Mouse (Mus musculus) heart, adult 8-10 months (tissue): ENCODE results near the gene Decr2. TPM values are rescaled to one million over a fixed set of nuclear protein-coding genes. Genes with fewer than 3 reads are reported as not detected.

Source experiments
- DNase-seq: peaks from one replicate; pipeline ENCODE4 v3.0.0; 2022; ENCODE audit warnings: low spot score
- total RNA-seq, 4 experiments: library from RNA; stranded (reverse); gene quantifications; 2 replicates each; pipeline ENCODE4 v1.2.4; 2022

Gene Decr2
- total RNA-seq, 4 experiments from 2014 or later: 10.2 to 11.2 (median 11.0) TPM

- DNase-seq: no peak
Observed at GRCm38 (mm10) chr17:26057787-26058567, 32.2 kb downstream of the Decr2 start.

GRCm38 (mm10) chr17:26057278-26057677, 32.9 kb downstream of the Decr2 start:
- DNase-seq: no peak

GRCm38 (mm10) chr17:26055164-26055563, 35.0 kb downstream of the Decr2 start:
- DNase-seq: no peak

- DNase-seq: no peak
Observed at GRCm38 (mm10) chr17:26054133-26054845, 35.8 kb downstream of the Decr2 start.

- DNase-seq: no peak
Observed at GRCm38 (mm10) chr17:26052706-26053105, 37.4 kb downstream of the Decr2 start.

GRCm38 (mm10) chr17:26052074-26052473, 38.1 kb downstream of the Decr2 start:
- no peak for DNase-seq

GRCm38 (mm10) chr17:26048118-26048517, 42.0 kb downstream of the Decr2 start:
- no peak for DNase-seq

- no peak for DNase-seq
Observed at GRCm38 (mm10) chr17:26046253-26046997, 43.7 kb downstream of the Decr2 start.

- DNase-seq: no peak
Observed at GRCm38 (mm10) chr17:26045285-26045684, 44.9 kb downstream of the Decr2 start.

- peak; percentile 52 for DNase-seq
Observed at GRCm38 (mm10) chr17:26043249-26043636, 46.9 kb downstream of the Decr2 start.

GRCm38 (mm10) chr17:26042599-26043248, 47.4 kb downstream of the Decr2 start:
- peak; percentile 15 for DNase-seq

- peak; percentile 45 for DNase-seq
Observed at GRCm38 (mm10) chr17:26041111-26041802, 48.9 kb downstream of the Decr2 start.

- peak; percentile 38 for DNase-seq
Observed at GRCm38 (mm10) chr17:26040711-26041110, 49.4 kb downstream of the Decr2 start.

GRCm38 (mm10) chr17:26032037-26032436, 58.1 kb downstream of the Decr2 start:
- DNase-seq: no peak

GRCm38 (mm10) chr17:26031583-26031982, 58.6 kb downstream of the Decr2 start:
- DNase-seq: no peak

Other genes with a start within 250 kb of the Decr2 start
- gene Gm20683, start 248.6 kb downstream of the Decr2 start, total RNA-seq: 1 to 10 TPM; 2.2 to 4.4 (median 3.8) TPM
- gene Rhot2, start 245.5 kb downstream of the Decr2 start, total RNA-seq: 100 to 1,000 TPM; 128 to 153 (median 135) TPM
- 1 to 10 TPM; 1.4 to 2.1 (median 1.6) TPM for gene Wdr90, start 228.8 kb downstream of the Decr2 start, total RNA-seq
- gene Mcrip2, start 221.6 kb downstream of the Decr2 start, total RNA-seq: 100 to 1,000 TPM; 211 to 282 (median 267) TPM
- gene Mettl26, start 215.3 kb downstream of the Decr2 start, total RNA-seq: 10 to 100 TPM; 13.6 to 16.8 (median 14.5) TPM
- gene Wfikkn1, start 209.5 kb downstream of the Decr2 start, total RNA-seq: under 1 TPM; 0.44 to 0.57 (median 0.51) TPM
- gene Rab40c, start 170.6 kb downstream of the Decr2 start, total RNA-seq: 10 to 100 TPM; 17.3 to 20.1 (median 17.7) TPM
- 10 to 100 TPM; 37.3 to 48.3 (median 47.8) TPM for gene Pigq, start 145.4 kb downstream of the Decr2 start, total RNA-seq
- under 1 TPM in 1 of 4 experiments, not detected in 3; 0.41 TPM for gene Nhlrc4, start 145.4 kb downstream of the Decr2 start, total RNA-seq
- gene A930017K11Rik, start 137.8 kb downstream of the Decr2 start, total RNA-seq: under 1 TPM; 0.24 to 0.85 (median 0.36) TPM
- 1 to 10 TPM; 5.4 to 8.1 (median 6.8) TPM for gene Capn15, start 104.5 kb downstream of the Decr2 start, total RNA-seq
- gene Rab11fip3, start 20.8 kb downstream of the Decr2 start, total RNA-seq: 10 to 100 TPM; 30.0 to 33.6 (median 32.2) TPM
- gene Nme4, start 5.3 kb upstream of the Decr2 start, total RNA-seq: 1 to 10 TPM; 5.0 to 7.6 (median 5.9) TPM
- gene Tmem8, start 23.0 kb upstream of the Decr2 start, total RNA-seq: 1 to 10 TPM; 6.0 to 7.0 (median 6.2) TPM
- gene Mrpl28, start 33.2 kb upstream of the Decr2 start, total RNA-seq: 100 to 1,000 TPM; 160 to 201 (median 177) TPM
- gene Axin1, start 48.4 kb upstream of the Decr2 start, total RNA-seq: 10 to 100 TPM; 16.1 to 21.6 (median 17.3) TPM
- not detected for gene Pdia2, start 108.8 kb upstream of the Decr2 start, total RNA-seq
- 1 to 10 TPM in 2 of 4 experiments, under 1 TPM in 1, not detected in 1; 0.16 to 1.4 (median 1.0) TPM for gene Rgs11, start 112.6 kb upstream of the Decr2 start, total RNA-seq
- gene Arhgdig, start 117.4 kb upstream of the Decr2 start, total RNA-seq: under 1 TPM; 0.26 to 0.94 (median 0.76) TPM
- 100 to 1,000 TPM; 118 to 143 (median 133) TPM for gene Fam234a, start 153.9 kb upstream of the Decr2 start, total RNA-seq
- 10 to 100 TPM in 3 of 4 experiments, 1 to 10 TPM in 1; 10.0 to 16.5 (median 13.8) TPM for gene Luc7l, start 162.6 kb upstream of the Decr2 start, total RNA-seq